Mouse (Mus musculus) ES-CJ7 (cell line): ENCODE data around the gene Crocc.

Experiments used
- DNase-seq: peaks from one replicate; pipeline ENCODE4 v3.0.0; 2011; ENCODE audit warnings: low read depth, low spot score

Crocc gene

GRCm38 (mm10) chr4:140986711-140987395 is 73.5 kb downstream of the Crocc start, which contains the start of gene Atp13a2:
Atp13a2 (plus strand) TSS chr4:140986873.
- peak; percentile 78 for DNase-seq

DNA sequence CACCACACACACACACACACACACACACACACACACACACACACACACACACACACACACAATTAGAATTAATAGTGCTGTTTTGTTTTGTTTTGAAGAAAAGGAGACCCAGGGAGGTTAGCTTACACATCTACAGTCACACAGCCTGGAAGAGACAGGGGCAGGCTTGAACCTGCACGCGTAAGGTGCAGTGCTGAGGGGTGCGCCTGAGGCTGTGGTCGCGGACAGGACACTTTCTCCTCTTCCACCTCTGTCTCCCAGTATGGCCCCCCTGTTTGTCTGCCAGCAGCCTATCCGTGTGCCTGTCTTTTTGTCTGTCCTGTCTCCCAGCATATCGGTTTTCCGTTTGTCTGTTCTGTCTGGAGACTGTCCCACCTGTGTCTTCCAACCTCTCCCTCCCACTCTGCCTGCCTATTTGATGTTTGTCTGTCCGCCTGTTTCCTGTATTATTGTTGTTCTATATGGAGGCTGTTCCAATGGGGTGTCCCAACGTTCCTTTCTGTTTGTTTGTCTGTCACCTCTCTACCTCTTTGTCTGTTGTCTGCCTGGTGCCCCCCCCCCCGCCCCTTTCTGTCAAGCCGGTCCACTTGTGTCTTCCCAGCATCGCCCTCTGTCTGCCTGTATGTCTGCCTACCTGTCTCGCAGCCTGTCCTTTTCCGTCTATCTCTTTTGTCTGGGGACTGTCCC is 74.2 kb downstream of the Crocc start:
- DNase-seq, result no peak

DNA sequence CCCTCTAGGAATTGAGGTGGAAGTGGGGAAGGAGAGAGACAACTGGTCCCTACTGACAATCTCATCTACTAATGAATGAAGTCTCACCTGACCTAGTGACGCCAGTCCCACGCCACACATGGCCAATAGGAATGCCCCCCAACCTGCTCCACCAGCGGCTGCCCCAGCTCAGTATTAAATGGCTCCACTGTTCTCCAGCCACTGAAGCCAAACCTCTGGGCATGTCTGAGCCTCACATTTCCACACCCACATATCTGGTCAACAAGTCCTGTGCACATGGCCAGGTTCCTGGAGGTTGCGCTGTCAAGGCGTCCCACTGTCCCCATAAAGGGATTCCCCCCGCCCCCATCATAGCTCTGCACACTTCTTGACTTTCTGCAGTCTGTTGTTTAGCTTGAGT is 75.8 kb downstream of the Crocc start:
- no peak for DNase-seq

GRCm38 (mm10) chr4:140983442-140983841 is 76.9 kb downstream of the Crocc start:
- DNase-seq, result peak; percentile 28

GRCm38 (mm10) chr4:140982808-140983207 is 77.5 kb downstream of the Crocc start:
- DNase-seq, result no peak

- DNase-seq, result peak; percentile 76
Observed at GRCm38 (mm10) chr4:140981605-140982004, 78.7 kb downstream of the Crocc start.

DNA sequence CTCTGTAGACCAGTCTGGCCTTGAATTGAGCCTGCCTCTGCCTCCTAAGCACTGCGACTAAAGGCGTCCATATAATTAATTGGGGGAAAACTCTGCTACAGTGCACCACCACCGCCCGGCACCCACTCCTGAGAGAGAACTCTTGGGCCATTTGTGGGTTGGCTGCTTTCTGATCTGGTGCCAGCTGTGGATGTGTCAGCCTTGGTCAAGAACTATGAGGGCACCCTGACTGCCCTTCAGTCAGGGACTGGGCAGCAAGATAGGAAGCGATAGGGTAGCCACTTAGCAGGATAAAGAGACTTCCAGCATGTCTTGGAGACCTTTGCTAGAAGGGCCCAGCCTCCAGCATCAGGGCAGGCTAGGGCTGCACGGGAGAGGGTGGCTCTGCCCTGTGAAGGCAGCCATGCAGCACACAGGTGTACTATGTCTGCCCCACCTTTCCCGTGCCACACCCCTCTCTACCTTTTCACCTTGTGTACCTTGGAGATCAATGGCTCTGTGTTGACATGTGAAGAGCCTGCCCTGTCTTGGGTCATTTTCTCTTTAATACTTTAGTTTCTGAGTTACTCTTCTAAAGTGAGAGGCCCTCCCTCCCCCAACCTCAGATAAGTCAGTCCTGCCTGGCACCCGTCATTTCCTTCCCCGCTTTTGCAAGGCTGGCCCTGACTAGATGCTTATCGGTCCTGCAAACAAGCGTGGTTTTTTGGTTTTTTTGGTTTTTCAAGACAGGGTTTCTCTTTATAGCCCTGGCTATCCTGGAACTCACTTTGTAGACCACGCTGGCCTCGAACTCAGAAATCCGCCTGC is 82.3 kb downstream of the Crocc start:
- DNase-seq, result no peak

GRCm38 (mm10) chr4:140977278-140977677 is 83.1 kb downstream of the Crocc start:
- DNase-seq, result no peak

DNA sequence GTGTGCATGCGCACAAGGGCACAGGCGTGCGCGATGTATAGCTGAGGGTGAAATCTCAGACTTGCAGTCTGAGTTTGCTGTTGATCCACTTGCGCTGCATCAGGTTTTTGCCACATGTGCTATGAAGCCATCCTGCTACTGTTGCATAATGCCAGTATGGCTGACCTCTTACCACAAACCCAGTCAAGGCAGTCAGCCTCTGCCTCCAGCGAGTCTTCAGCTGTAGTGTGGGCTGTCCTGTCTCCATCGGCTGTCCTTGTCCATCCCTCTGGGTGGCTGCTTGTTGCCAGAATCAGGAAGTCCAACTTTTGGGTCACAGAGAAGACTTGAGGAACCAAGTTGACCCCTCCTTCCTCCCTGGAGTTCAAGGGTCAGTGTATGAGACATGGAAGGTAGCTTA is 85.0 kb downstream of the Crocc start:
- DNase-seq, result no peak

DNA sequence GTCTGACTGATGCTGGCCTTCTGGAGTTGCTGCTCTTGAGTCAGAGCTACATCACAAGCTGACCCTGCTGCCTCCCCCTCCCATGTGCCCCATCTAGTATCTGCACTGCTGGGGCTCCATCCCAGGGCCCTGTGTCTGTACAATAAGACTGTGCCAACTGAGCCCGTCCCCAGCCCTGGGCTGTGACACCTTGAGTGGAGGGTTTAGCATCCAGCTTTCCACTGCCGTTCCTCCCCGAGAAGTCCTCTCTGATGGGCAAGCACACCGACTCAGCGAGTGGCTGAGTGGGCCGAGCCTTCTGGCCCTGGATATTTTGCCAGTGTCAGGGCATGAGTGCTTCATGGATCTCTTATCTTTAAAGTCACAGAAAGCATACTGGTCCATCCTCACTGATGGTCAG is 85.9 kb downstream of the Crocc start:
- DNase-seq, result no peak

- DNase-seq, result no peak
Observed at GRCm38 (mm10) chr4:140971691-140972090, 88.7 kb downstream of the Crocc start.

GRCm38 (mm10) chr4:140967386-140968159 is 92.8 kb downstream of the Crocc start:
- peak; percentile 44 for DNase-seq
